Mouse (Mus musculus) cerebellum, adult 11 months (tissue): ENCODE data around the gene Wnt5b.

Experiments used
- DNase-seq: peaks from one replicate; pipeline ENCODE4 v3.0.0; 2022

Gene Wnt5b

DNA sequence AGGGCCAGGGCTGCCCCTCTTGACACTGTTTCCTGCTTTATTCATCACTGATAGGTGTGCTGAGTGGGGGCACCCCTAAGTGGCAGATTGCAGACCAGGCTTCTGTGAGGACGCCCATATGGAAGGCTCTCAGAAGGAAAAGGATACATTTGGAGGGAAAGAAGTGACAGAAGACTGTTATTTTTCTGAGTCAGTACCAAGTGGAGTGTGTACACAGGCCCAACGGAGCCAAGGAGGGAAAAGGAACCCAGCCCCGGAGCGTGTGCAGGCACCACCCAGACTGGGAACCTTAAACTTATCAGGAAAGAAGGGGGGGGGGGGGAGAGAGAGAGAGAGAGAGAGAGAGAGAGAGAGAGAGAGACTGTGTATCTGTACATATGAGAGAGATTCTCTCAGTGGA is 131.6 kb downstream of the Wnt5b start:
- no peak for DNase-seq

DNA sequence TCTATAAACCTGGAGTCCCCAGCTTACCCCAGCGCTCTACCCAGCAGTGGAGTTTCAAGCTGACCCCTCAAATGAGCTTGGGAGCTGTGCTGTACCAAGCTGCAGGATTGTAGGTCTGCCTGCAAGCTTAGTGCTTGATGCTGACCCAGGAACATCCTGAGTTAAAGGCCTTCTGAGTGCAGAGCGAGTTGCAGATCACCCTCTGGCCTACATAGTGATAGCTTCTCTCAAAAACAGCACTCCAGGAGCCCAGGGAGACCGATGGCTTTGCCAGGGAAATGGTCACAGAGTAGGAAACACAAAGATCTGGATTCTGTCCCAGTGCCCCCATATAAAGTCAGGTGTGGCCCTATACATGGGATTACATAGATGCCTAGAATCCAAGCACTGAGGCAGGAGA is 132.6 kb downstream of the Wnt5b start:
- no peak for DNase-seq

DNA sequence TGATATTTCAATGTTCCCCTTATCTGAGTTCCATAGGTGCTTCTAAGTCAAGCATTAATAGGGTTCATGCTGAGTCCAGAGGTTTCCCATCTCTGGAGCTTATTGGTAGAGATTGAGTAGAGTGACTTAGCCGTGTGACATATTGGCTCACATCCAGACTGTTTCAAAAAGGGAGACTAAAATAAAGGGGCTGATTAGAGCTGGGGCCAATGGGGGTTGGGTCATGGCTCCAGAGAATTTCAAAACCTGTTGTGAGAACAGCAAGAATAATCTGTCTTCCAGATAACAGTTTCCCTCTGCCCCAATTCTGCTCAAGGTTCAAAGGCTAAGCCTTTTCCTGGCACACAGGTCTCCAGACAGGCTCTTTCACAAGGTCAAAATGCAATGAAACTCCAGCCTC is 134.4 kb downstream of the Wnt5b start:
- DNase-seq = no peak

DNA sequence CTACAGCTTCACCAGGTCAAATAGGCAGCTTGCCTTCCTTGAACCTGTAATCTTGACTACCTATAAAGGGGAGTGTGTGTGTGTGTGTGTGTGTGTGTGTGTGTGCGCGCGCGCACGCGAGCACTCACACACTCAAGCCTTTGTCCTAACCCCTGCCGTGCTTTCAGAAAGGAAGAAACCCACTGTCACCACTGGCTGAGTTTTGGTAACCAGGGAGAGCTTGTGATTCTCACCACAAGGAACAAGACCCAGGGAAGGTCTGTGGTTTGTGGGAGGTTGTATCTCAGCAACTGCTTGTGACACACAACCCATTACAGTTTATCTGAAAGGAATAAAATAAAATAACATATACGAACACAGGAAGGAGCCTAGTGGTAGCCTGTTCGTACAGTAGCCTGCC is 135.6 kb downstream of the Wnt5b start:
- no peak for DNase-seq

DNA sequence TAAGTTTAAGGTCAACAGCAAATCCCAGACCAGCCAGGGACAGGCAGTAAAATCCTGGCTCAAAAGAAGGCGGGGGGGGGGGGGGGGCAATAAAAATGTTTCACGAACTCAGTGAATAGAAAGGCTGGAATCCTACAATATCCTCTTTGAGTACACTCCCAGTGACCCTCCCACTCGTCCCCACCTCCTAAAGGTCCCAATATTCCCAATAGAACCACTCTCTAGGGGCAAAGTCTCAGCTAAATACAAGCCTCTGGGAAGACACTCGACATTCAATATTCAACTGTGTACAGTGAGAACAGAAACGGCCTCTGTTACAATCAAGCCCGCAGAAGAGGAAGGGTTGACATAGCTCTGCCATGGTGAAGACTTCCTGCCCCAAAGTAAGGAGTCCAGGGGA is 136.3 kb downstream of the Wnt5b start:
- no peak for DNase-seq

DNA sequence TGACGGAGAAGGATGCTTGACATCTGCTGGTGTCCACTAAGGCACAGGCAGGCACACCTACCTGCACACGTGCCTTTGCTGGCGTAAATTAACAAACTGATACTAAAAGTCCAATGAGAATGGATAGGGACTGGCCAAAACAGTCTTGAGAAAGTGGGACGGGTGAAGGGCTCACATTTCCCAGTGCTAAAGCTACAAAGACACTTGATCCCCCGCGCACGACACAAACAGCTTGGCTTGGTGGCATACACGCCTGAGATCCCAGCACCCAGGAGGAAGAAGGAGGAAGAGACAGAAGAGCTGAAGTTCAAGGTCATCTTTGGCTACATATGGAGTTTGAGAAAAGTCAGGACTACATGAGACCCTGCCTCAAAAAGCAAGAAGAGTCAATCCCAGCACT is 137.6 kb downstream of the Wnt5b start:
- no peak for DNase-seq

DNA sequence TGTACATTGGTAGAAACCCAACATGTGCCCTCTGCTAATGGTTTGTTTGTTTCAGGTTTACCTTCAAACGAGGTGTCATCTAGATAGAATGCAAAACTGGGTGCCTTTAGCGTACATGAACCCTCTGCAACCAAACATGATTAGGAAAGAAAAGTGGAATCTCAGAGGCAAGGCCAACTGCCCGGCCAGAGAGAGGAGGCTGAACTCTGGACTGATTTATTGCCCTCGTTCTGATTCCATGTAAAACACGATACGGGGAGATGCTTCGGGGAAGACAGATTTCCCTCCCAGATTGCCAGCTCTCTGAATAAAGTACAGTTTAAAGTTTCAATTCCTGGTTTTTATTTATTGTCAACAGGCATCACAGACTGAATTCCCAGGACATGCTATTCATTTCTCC is 138.8 kb downstream of the Wnt5b start:
- no peak for DNase-seq

DNA sequence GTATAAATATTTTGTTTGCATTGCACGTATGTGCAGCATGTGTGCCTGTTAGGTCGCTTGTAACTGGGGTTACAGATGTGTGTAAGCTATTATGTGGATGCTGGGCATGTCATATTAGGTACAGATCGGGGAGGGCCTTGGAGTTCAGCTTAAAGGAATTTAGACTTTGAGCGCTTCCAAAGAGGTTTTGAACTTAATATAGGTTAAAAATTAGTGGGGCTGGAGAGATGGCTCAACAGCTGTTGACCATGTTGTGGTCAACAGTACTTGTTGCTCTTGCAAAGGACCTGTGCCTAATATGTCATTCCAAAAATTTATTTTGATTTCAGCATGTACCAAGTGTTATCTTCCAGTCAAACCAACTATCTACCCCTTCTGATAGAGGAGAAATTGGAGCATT is 139.3 kb downstream of the Wnt5b start:
- DNase-seq = no peak

DNA sequence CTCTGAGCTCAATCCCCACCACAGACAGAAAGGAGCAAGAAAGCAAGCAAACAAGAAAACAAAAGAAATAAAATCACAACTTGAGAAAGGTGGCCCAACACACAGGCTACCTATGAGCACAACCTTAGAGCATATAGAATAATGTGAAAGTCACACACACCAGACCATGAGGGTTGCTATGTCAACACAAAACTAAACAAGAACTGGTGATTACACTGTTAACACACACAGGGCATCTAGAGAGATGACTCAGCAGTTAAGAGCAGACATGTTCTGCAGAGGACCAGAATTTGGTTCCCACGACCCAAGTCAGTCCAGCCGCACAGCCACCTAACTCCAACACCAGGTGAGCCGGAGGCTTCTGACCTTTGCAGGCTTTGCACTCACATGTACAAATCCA is 141.2 kb downstream of the Wnt5b start:
- DNase-seq = no peak

DNA sequence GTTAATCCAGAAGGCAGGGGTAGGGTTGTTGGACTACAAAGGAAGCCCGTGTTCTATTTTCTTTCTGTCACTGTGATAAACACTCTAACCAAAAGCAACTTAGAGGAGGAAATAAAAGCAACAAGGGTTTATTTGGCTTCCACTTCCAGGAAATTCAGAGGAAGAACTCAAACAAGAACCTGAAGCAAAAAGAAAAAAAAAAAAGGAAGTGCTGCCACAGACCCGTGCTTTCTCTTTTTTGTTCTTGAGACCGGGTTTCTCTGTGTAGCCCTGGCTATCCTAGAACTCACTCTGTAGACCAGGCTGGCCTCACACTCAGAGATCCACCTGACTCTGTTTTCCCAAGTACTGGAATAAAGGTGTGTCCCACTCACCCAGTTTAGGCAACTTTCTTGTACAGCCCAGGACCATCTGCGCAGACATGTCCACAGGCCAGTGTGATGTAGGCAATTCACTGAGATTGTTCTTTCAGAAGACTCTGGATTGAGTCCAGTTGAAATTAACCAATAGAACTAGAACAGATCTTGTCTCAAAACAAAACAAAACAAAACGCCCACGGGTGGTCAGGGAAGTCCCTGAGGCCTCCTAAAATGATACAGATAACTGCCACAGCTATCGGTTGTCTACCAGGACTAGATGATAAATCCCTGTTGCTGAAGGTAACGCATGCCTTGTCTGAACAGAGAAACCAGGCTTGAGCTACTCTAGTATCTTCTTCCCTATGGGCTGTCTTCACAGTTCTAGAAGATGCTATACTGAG is 142.4 kb downstream of the Wnt5b start:
- DNase-seq = no peak

DNA sequence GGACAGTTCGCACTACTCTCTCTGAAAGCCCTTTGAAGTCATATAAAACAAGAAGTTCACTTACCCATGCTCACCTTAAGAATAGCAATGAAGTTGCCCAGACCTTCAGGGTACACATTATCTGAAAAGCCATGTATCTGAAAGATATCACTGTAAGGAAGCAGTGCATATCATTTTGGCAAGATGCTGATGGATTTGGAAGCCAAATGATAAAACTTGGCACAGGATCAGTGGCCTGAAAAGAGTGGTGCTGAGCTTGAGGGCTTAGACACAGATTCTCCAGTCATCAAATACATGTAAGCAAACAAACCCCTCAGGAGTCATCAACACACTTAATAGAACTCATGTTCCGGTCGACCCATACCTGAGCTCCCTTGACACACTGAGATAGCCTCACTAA is 143.5 kb downstream of the Wnt5b start:
- no peak for DNase-seq

DNA sequence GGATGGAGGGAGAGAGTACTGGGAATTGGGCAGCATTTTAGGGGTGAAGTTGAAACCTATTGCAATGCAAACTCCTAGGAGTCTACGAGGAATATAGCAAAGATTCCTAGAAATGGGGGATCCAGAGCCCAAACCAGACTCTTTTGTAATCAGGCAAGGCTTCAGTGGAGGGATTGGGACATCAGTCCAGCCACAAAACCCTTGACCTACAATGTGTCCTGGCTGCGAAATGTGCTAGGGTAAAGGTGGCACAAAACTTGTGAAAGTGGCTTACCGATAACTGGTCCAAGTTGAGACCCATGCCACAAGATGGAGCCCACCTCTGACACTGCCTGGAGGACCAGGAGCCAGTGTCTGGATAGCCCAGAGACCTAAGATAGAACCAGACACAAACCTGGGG is 144.8 kb downstream of the Wnt5b start:
- DNase-seq = no peak

DNA sequence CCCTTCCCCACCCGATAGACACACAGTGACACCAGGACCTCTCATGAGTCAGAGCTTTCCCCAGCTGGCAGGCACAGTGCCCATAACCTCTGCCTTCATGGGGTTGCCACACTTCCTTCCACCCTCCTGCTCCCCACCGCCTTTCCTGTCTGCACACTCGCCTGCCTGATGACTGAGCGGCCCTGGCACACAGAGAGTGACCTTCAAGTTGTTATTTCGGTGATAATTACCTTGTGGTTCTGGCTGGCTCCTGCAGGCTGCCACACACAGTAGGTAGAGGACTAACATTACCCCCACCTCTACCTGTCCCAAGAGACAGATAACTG is 147.9 kb downstream of the Wnt5b start:
- DNase-seq = no peak

DNA sequence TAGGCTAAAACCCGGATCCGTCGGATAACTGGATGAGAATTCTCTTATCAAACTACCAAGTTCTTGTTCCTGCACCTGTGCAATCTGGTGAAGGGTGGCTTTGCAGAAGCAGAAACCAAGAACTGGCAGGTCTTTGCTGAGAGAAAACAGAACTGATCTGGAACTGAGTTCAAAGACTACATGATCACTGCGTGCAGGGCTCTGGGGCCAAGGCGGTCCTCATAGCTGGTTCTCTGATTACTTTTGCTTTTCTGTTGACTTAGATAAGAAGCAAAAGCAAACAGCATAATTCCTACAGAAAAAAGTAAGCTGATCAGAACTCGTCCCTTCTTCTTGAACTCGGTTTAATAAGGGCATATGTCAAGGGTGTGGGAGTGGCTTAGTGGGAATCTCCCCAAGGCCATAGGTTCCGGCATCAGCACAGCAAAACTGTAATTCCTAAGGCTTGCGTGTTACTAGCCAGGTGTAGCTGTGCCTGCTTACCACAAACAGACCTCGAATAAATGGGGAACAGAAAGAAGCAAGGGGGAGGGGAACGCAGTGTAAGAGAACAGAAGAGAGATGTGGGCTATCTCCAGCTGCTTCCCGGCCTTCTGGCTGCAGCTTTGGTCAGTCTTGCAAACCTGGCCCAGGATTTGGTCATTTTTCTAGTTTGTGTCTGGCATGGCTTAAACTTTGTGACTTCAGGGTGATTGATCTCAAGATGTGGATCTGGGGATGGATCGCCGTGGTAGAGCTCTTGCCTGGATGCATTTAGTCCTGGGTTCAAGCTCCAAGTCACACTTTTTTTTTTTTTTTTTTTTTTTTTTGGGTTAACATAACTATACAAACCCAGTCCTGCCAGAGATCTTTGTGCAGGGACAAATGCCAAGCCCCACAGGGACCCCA is 148.5 kb downstream of the Wnt5b start:
- no peak for DNase-seq

DNA sequence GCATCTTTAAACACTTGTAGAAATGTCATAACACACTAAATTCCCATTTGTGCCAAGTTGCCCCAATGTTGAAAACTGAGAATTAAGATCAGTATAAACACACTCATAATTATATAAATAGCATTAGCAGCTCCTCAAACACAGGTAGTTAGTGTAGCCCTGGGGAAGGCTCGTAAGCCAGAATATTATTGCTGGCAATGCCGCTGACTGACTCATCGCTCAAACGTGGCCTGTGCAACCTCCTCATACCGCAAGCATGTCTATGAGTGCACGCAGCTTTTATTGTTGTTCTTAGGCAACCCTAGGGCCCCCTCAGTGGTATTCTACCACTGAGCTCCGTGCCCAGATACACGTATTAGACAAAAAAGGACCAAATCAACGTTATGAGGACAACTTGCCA is 151.3 kb downstream of the Wnt5b start:
- no peak for DNase-seq

DNA sequence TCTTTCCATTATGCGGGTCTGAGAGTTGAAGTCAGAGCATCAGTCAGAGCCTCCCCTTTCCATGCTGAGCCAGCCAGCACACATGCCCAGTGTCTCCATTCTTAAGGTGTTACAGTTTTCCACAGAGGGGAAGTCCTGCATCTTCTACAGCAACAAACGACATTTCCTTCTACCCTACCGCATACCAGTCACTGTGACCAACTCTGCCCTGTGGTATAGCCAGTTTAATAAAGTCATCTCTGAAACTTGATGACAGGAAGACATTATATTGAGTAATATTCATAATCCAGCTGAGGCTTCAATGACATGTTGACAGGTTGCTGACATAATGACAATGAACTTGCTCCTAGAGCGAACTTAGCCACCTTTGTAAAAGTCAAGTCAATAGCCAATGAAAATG is 153.4 kb downstream of the Wnt5b start:
- DNase-seq = no peak

DNA sequence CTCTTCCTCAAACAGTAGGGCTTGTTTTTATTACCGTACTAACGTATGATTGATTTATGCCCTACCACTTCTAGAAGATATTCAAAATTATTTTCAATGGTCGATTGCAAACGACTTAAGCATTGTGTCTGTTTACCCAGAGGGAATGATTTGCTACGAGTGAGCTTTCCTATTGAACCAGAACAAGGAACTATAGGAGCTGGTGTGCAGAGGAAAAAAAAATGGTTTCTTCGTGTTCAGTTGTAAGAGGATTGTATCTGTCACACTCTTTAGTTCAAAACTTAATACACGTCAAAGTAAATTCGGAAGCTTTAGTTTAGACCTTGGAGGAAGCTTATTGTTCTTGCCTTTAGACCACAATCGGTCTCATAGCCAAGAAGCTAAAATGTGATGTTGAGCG is 155.1 kb downstream of the Wnt5b start:
- DNase-seq = no peak

DNA sequence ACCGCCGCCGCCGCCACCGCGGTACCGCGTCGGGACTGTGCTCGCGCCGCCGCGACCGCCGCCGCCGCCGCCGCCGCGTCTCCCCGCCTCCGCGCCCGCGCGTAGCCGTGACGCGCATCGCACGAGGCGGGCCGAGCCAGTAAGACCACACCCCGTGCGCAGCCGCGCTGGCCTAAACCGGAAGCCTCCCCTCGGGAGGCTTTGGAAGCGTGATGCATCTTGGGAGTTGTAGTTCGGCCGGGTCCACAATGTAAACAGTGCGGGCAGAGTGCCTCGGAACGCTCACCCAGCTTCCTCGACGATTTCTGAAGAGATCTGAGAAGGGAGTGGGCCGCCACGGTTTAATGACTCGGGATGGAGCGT is 155.5 kb downstream of the Wnt5b start:
- peak; percentile 94 for DNase-seq

DNA sequence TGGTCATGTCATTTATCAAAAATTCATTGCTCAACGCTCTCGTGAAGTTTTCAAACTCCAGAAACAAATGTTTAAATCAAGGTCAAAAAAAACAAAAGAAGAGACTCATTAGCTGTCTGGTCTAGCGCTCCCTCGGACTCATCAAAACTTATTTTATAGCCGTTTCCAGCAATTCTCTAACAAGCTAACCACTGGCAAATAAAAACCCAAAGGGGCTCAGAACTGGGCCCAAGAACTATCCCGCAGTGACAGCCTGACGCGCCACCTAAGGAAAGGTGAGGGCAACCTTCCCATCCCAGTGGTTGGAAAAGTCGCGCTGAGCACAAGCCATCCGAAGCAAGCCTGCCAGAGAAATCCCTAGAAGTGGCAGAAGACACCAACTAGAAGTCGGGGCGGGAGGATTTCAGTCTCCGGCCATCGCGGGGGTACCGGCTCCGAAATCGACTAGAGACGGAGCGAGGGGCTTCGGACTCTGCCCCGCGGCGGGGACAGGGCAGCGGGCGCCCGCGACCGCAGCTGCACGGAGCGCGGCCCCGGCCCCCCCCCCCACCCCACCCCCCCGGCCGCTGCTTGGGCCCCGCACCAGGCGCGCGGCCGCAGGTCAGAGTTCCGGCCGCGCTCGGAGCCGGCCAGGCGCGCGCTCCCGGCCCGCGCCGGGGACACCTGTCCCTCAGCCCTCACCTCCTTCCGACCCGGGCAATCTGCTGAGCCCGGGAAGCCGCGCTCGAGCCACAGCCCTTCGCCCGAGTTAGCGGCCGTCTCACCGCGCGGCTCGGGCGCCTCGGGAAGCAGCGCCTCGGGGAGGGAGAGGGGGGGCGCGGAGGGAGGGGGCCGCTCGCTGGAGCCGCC is 156.1 kb downstream of the Wnt5b start:
- DNase-seq = peak; percentile 33

DNA sequence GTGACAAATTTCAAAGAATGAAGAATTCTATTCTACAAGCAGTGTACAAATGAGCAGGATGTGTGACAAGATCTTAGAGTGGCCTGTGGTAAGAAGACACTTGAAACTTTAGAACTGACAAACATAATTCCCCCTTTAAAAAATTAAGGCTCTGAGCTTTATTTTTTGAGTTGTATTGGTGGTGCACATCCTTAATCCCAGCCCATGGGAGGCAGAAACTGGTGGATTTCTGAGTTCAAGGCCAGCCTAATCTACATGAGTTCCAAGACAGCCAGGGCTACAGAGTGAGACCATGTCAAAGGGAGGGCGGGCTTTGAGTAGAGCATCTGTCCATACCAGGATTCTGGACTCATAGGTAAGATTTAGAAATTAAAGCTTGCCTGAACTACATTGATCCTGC is 157.3 kb downstream of the Wnt5b start:
- DNase-seq = no peak

DNA sequence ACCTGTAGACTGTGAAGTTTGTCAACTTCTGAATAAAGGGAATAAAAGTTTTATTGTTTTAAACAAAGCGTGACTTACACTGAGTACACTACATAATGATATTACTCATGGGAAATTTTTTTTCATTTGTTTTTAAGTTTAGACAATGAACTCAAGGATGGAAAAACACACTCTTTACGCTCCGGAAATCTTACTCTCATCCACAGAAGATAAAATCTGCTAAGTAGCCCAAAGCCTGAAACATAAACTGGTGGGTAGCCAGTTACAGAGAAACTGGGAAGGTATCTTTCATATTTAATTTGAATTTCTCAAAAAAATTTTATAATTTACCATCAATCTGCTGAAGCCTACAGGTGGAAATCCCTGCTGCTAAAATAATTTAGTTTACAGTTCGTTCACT is 157.7 kb downstream of the Wnt5b start:
- DNase-seq = no peak

DNA sequence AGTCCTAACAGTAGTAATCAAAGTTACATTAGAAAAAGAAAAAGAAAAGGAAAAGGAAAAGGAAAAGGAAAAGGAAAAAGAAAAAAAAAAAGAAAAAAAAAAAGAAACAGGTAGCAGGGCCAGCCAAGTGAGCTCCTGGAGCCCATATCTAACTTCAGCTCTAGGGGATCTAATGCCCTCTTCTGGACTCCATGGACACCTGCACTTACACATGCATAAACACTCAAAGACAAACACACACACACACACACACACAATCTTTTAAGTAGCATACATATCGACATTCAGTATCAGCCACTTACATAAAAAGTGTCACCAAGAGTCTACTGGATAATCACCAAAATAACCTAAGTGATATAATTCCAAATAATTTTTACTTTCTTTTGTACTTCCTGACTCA is 158.5 kb downstream of the Wnt5b start:
- DNase-seq = no peak
